Mouse (Mus musculus): ENCODE results near the gene Tbc1d22a. TPM values are rescaled to one million over a fixed set of nuclear protein-coding genes. Genes with fewer than 3 reads are reported as not detected.

The Tbc1d22a gene
- polyA plus RNA-seq, 1 experiment from 2014 or later, result 6.2 TPM

DNA sequence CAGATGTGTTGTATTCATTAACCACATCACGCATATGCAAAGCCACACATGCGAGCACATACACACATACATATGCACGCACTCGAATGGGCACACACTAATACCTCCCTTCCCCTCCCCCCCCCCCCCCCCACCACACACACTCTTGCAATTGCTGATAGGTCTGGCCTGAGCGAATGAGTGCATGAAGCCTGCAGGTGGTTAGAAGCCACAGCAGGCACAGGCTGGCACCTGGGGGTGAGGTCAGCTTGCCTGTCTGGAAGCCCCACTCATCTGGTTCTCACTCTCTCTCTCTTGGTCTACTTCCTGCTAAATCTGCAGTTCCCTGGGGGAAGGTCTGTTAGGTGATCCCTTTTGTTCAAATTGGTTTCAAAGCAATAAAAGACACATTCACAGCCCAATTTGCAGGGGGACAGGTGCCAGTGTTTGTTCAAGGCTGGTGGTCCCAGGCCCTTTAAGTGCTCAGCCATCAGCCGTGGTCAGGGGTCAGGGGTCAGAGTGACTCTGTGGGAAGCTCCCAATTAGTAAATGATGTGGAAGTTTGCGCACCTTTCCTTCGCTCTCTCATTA, 215.6 kb downstream of the Tbc1d22a start:
- no peaks in the 10 kb centered on the region for H3K4me1 ChIP-seq (ENCODE audit: control insufficient read depth, insufficient read depth, low read length)
- H3K4me2 ChIP-seq (ENCODE audit: low read depth, low read length), result no peak overlapping the region
- no peak overlapping the region for H3K4me3 ChIP-seq (ENCODE audit: low read depth, low read length)
- no peaks in the 10 kb centered on the region for H3K9me3 ChIP-seq (replicated peaks; ENCODE audit: control insufficient read depth, low read length)
- H3K27me3 ChIP-seq (ENCODE audit: control insufficient read depth, insufficient read depth, low read length), result no peaks in the 10 kb centered on the region
- H3K36me3 ChIP-seq (replicated peaks; ENCODE audit: control insufficient read depth, insufficient read depth, low read depth, low read length), result no peaks in the 10 kb centered on the region
- no peak for ATAC-seq (replicated peaks; ENCODE audit: insufficient number of reproducible peaks, low FRiP score, low TSS enrichment, low read depth)
- DNase-seq (ENCODE audit: low spot score), result no peak
- H3K9ac ChIP-seq (replicated peaks; ENCODE audit: low read length), result no peak overlapping the region
- 55% methylated on average over 8 of the region's 8 CpGs for WGBS
- H3K27ac ChIP-seq (replicated peaks; ENCODE audit: low read depth, low read length), result no peak overlapping the region

DNA sequence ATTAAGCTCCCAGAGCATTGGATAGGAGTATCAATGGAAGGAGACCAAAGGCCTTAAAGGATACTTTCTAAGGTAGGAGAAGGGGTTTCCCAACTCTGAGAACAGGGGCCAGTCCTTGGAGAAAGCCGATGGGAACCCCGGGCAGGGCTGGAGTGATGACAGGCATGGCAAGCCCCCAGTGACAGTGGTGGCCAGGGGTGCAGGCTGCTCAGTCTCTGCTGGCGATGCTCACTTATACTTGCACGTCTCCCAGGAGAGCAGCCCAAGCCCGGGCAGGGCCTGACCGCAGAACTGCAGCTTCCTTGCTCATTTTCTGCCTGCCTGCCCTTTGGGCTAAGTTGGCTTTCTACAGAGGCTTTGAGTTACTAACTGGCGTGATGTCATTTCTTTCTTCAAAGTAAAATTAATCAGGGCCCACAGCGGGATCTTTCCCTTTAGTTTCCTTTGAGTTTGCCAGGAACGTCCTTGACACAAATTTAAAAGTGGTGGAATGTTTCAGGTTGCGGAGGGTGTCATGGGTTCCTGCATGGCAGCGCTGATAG, 217.4 kb downstream of the Tbc1d22a start:
- Histone ChIP-seq H3K27me3 (ENCODE audit: control insufficient read depth, insufficient read depth, low read length) (no peaks in the 10 kb centered on the region), H3K36me3 (replicated peaks; ENCODE audit: control insufficient read depth, insufficient read depth, low read depth, low read length) (no peaks in the 10 kb centered on the region), H3K9me3 (replicated peaks; ENCODE audit: control insufficient read depth, low read length) (no peaks in the 10 kb centered on the region), H3K27ac (replicated peaks; ENCODE audit: low read depth, low read length) (no peak overlapping the region), H3K4me1 (ENCODE audit: control insufficient read depth, insufficient read depth, low read length) (no peaks in the 10 kb centered on the region), H3K9ac (replicated peaks; ENCODE audit: low read length) (no peak overlapping the region), H3K4me3 (ENCODE audit: low read depth, low read length) (no peak overlapping the region), H3K4me2 (ENCODE audit: low read depth, low read length) (no peak overlapping the region)
- no peak for DNase-seq (ENCODE audit: low spot score)
- no peak for ATAC-seq (replicated peaks; ENCODE audit: insufficient number of reproducible peaks, low FRiP score, low TSS enrichment, low read depth)
- WGBS, result 84% methylated on average over 11 of the region's 11 CpGs

DNA sequence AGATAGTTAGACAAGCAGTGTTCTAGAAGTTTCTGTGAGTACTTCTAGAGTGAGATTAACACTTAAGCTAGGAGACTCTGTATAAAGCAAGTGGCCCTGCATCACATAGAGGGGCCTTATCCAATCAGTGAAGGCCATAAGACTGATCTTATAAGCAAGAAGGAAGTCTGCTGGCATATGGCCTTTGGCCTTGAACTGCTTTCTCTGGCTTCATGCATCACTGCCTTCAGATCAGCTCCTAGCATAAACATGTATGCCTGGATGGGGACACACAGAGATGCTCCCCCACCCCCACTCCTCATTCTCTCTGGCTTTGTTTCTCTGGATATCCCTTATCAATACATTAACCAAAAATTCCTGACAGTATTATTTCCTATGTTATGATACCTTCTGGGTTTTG, 218.5 kb downstream of the Tbc1d22a start:
- ATAC-seq (replicated peaks; ENCODE audit: insufficient number of reproducible peaks, low FRiP score, low TSS enrichment, low read depth) (no peak), DNase-seq (ENCODE audit: low spot score) (no peak)
- no peak overlapping the region for H3K4me2 ChIP-seq (ENCODE audit: low read depth, low read length)
- H3K4me3 ChIP-seq (ENCODE audit: low read depth, low read length), result no peak overlapping the region
- no peak overlapping the region for H3K9ac ChIP-seq (replicated peaks; ENCODE audit: low read length)
- no peaks in the 10 kb centered on the region for H3K36me3 ChIP-seq (replicated peaks; ENCODE audit: control insufficient read depth, insufficient read depth, low read depth, low read length)
- H3K9me3 ChIP-seq (replicated peaks; ENCODE audit: control insufficient read depth, low read length), result no peaks in the 10 kb centered on the region
- H3K27ac ChIP-seq (replicated peaks; ENCODE audit: low read depth, low read length), result no peak overlapping the region
- H3K4me1 ChIP-seq (ENCODE audit: control insufficient read depth, insufficient read depth, low read length), result no peaks in the 10 kb centered on the region
- H3K27me3 ChIP-seq (ENCODE audit: control insufficient read depth, insufficient read depth, low read length), result no peaks in the 10 kb centered on the region

DNA sequence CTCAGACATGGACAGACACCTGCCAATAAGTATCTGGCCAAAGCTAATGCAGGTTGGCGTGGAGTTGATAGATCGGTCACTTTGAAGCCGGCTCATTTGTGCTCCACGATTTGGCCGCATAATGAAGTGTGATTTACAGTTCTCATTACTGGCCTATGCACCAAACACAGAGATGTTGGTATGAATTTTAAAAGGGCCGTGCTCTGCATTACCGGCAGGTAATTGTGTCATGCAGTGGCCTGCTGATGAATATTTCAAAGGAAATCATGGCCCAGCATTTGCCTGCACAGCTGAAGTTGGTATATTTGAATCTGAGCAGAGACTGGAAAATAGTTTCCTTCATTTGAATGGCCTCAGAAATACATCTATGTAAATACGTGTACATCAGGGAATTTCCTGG, 219.1 kb downstream of the Tbc1d22a start:
- 92% methylated on average over 8 of the region's 8 CpGs for WGBS
- Histone ChIP-seq H3K4me2 (ENCODE audit: low read depth, low read length) (no peak overlapping the region), H3K4me3 (ENCODE audit: low read depth, low read length) (no peak overlapping the region), H3K9me3 (replicated peaks; ENCODE audit: control insufficient read depth, low read length) (no peaks in the 10 kb centered on the region), H3K9ac (replicated peaks; ENCODE audit: low read length) (no peak overlapping the region), H3K27me3 (ENCODE audit: control insufficient read depth, insufficient read depth, low read length) (no peaks in the 10 kb centered on the region), H3K4me1 (ENCODE audit: control insufficient read depth, insufficient read depth, low read length) (no peaks in the 10 kb centered on the region), H3K27ac (replicated peaks; ENCODE audit: low read depth, low read length) (no peak overlapping the region), H3K36me3 (replicated peaks; ENCODE audit: control insufficient read depth, insufficient read depth, low read depth, low read length) (no peaks in the 10 kb centered on the region)
- no peak for DNase-seq (ENCODE audit: low spot score)
- ATAC-seq (replicated peaks; ENCODE audit: insufficient number of reproducible peaks, low FRiP score, low TSS enrichment, low read depth), result no peak

DNA sequence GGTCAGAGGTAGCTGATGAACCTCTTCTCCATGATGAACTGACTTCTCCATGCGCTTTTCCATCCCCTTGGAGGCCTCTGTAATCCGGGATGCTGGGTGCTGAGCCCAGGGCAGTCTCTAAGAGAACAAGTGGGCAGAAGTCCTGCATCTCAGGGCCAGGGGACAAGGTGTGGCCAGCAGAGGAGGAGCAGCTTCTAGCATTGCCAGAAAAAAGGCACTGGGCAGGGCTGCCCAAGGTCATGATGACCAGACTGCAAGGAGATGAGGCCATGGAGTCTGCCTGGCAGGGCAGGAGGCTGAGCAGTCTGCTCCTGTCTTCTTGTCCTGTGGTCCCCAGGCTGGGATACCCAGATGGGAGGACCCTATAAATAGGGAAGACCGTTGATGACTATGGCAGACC, 220.0 kb downstream of the Tbc1d22a start:
- Histone ChIP-seq H3K36me3 (replicated peaks; ENCODE audit: control insufficient read depth, insufficient read depth, low read depth, low read length) (no peaks in the 10 kb centered on the region), H3K27ac (replicated peaks; ENCODE audit: low read depth, low read length) (no peak overlapping the region), H3K27me3 (ENCODE audit: control insufficient read depth, insufficient read depth, low read length) (no peaks in the 10 kb centered on the region), H3K4me1 (ENCODE audit: control insufficient read depth, insufficient read depth, low read length) (no peaks in the 10 kb centered on the region), H3K4me3 (ENCODE audit: low read depth, low read length) (no peak overlapping the region), H3K9ac (replicated peaks; ENCODE audit: low read length) (no peak overlapping the region), H3K9me3 (replicated peaks; ENCODE audit: control insufficient read depth, low read length) (no peaks in the 10 kb centered on the region), H3K4me2 (ENCODE audit: low read depth, low read length) (no peak overlapping the region)
- ATAC-seq (replicated peaks; ENCODE audit: insufficient number of reproducible peaks, low FRiP score, low TSS enrichment, low read depth), result no peak
- no peak for DNase-seq (ENCODE audit: low spot score)
- WGBS, result 87% methylated on average over 3 of the region's 3 CpGs

DNA sequence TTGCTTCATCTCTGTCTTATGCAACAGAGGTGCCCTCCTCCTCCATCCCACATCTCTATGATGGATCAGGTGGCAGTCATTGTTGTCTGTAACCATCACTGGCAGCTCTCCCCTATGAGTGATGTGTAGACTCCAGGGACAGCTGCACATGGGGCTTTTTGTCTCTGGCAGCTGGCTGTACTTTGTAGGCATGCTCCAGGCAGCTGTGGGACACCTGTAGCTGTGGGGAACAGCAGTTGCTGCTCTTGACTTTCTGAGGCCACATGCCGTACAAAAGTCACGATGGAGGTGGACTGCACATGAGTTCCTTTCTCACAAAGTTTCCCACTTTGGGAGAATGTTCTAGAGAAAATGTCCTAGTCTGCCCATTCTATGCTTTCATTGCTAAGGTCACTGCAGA, 223.1 kb downstream of the Tbc1d22a start:
- WGBS, result 93% methylated on average over 2 of the region's 2 CpGs
- ATAC-seq (replicated peaks; ENCODE audit: insufficient number of reproducible peaks, low FRiP score, low TSS enrichment, low read depth), result no peak

DNA sequence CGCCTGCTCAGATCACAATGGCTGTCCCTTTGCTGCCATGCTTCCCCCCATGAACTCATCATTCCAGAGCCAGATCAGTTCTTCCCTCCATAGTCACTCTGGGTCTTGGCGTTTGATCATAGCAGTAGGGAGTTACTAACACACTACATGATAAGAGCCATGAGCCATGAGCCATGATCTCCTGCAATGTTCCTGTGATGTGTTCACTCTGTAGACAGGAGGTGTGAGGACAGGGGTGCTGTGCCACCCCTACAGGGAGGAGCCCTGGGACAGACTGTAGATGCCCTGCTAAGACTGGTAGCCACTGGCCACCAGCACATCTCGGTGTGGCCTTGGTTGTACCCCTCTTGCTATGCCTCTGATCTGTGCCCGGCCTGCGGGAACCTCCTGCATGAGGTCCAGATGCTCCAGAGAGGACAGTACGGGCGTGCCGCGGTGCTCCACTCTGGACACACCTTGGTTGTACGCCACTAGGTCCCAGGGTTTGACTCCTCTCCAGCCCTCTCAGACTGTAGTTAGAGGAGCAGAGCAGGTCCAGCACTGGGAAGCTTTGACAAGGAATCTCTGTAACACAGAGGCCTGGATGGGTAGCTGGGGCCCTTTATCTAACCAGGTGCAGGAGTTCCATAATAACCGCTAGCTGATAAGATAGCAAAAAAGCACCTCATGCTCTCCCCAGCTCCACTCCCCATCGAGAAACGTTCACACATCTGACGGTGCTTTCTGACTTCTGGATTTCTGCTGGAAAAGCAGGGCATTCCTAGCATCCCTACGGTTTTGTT, 224.9 kb downstream of the Tbc1d22a start:
- no peak overlapping the region for H3K27ac ChIP-seq (replicated peaks; ENCODE audit: low read depth, low read length)
- no peaks in the 10 kb centered on the region for H3K36me3 ChIP-seq (replicated peaks; ENCODE audit: control insufficient read depth, insufficient read depth, low read depth, low read length)
- WGBS, result 87% methylated on average over 15 of the region's 15 CpGs
- no peak overlapping the region for H3K4me3 ChIP-seq (ENCODE audit: low read depth, low read length)
- H3K9me3 ChIP-seq (replicated peaks; ENCODE audit: control insufficient read depth, low read length), result no peaks in the 10 kb centered on the region
- DNase-seq (ENCODE audit: low spot score) (no peak), ATAC-seq (replicated peaks; ENCODE audit: insufficient number of reproducible peaks, low FRiP score, low TSS enrichment, low read depth) (no peak)
- H3K27me3 ChIP-seq (ENCODE audit: control insufficient read depth, insufficient read depth, low read length), result no peaks in the 10 kb centered on the region
- no peaks in the 10 kb centered on the region for H3K4me1 ChIP-seq (ENCODE audit: control insufficient read depth, insufficient read depth, low read length)
- no peak overlapping the region for H3K9ac ChIP-seq (replicated peaks; ENCODE audit: low read length)
- no peak overlapping the region for H3K4me2 ChIP-seq (ENCODE audit: low read depth, low read length)

More for the DNA sequence above, 223.1 kb downstream of the Tbc1d22a start:
- H3K4me2 ChIP-seq (ENCODE audit: low read depth, low read length), result no peak overlapping the region
- H3K4me1 ChIP-seq (ENCODE audit: control insufficient read depth, insufficient read depth, low read length), result no peaks in the 10 kb centered on the region
- no peaks in the 10 kb centered on the region for H3K9me3 ChIP-seq (replicated peaks; ENCODE audit: control insufficient read depth, low read length)
- no peak overlapping the region for H3K9ac ChIP-seq (replicated peaks; ENCODE audit: low read length)
- no peaks in the 10 kb centered on the region for H3K36me3 ChIP-seq (replicated peaks; ENCODE audit: control insufficient read depth, insufficient read depth, low read depth, low read length)
- H3K27me3 ChIP-seq (ENCODE audit: control insufficient read depth, insufficient read depth, low read length), result no peaks in the 10 kb centered on the region
- no peak overlapping the region for H3K27ac ChIP-seq (replicated peaks; ENCODE audit: low read depth, low read length)
- H3K4me3 ChIP-seq (ENCODE audit: low read depth, low read length), result no peak overlapping the region
- DNase-seq (ENCODE audit: low spot score), result no peak

DNA sequence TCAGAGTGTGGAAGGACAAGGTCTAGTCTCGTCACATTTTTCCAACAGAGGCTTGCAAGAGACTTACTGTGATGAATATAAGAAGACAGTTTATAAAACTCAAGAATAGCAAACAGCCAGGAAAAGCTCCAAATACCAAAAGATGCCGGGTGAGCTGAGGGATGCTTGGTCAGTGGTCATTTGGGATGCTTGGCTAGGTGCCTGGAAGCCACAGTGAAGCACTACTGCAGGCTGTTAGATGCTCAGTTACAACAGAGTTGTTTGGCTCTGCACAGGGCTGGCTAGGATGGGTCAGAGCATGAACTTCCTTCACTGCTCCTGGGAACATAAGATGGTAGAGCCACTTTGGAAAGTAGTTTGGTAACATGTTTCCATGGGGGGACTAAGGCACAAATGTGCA, 230.0 kb downstream of the Tbc1d22a start:
- Histone ChIP-seq H3K9ac (replicated peaks; ENCODE audit: low read length) (no peak overlapping the region), H3K27me3 (ENCODE audit: control insufficient read depth, insufficient read depth, low read length) (no peaks in the 10 kb centered on the region), H3K4me1 (ENCODE audit: control insufficient read depth, insufficient read depth, low read length) (no peaks in the 10 kb centered on the region), H3K27ac (replicated peaks; ENCODE audit: low read depth, low read length) (no peak overlapping the region), H3K36me3 (replicated peaks; ENCODE audit: control insufficient read depth, insufficient read depth, low read depth, low read length) (no peaks in the 10 kb centered on the region), H3K4me3 (ENCODE audit: low read depth, low read length) (no peak overlapping the region), H3K9me3 (replicated peaks; ENCODE audit: control insufficient read depth, low read length) (no peaks in the 10 kb centered on the region), H3K4me2 (ENCODE audit: low read depth, low read length) (no peak overlapping the region)
- WGBS, result 85% methylated on average over 2 of the region's 2 CpGs
- DNase-seq (ENCODE audit: low spot score), result no peak
- ATAC-seq (replicated peaks; ENCODE audit: insufficient number of reproducible peaks, low FRiP score, low TSS enrichment, low read depth), result no peak
